Mouse (Mus musculus): ENCODE data around the gene St6galnac5.

St6galnac5 gene

DNA sequence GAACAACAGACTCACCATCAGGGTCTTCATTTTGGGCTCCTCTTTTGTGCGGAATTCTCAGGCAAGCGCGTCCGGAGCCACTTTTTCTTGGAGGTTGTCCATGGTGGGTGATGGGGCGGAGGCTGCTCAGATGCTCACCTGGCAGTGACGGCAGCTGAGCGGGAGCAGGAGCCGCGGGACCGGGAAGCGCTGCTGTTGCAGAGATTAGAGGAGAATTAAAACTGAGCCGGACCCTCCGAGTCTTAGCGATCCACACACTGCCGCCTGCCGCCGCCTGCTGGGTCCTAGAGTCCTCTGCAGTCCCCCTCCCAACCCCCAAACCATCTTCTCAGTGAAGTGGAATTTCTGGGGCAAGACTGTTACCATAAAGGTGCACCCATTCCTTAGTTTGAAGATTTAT is at the start of gene St6galnac5:
Gene St6galnac5 (minus strand): TSS at position 259 of the 400 bp plus-strand sequence.
- H3K9me3 ChIP-seq (ENCODE audit: low read length) = no peaks in the 10 kb centered on the region
- H3K36me3 ChIP-seq (ENCODE audit: insufficient read depth, low read length) = no peaks in the 10 kb centered on the region
- TF ChIP-seq NANOG (IDR thresholded peaks at IDR 0.05; ENCODE audit: borderline replicate concordance, low read length) = no peak
- TF ChIP-seq POU5F1 (IDR thresholded peaks at IDR 0.05; ENCODE audit: borderline replicate concordance, low read length) = no peak
- no peak for TF ChIP-seq CTCF (conservative IDR thresholded peaks at IDR 0.05; ENCODE audit: low read length)
- peaks cover 16% of the 10 kb centered on the region for H3K4me1 ChIP-seq (replicated peaks; ENCODE audit: low read depth, low read length)
- peak within 1 kb of the TSS; percentile 76 for H3K4me3 ChIP-seq (replicated peaks; ENCODE audit: low read length)
- H3K27me3 ChIP-seq (ENCODE audit: insufficient read depth, low read length) = peaks cover 59% of the 10 kb centered on the region

DNA sequence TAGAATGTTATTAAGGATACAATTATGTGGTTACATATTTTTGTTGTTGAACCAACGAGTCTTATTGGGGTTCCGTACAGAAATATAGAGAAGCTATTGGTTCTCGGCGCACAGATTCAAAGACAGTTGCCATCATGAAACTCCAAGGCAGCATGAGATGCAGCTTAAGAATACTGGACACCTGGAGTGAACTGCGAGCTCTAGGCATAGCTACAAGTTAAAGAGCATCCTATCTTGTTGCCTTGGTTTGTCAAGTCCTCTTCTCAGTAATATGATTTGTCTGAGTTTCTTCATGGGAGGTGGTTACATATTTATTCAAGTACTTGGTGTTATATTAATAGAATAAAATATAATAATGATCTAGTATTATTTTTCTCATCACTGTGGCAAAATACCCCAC is 48.7 kb upstream of the St6galnac5 start:
- H3K4me1 ChIP-seq (replicated peaks; ENCODE audit: low read depth, low read length) = no peaks in the 10 kb centered on the region
- H3K27me3 ChIP-seq (ENCODE audit: insufficient read depth, low read length) = no peaks in the 10 kb centered on the region
- no peaks in the 10 kb centered on the region for H3K9me3 ChIP-seq (ENCODE audit: low read length)
- no peak for TF ChIP-seq CTCF (conservative IDR thresholded peaks at IDR 0.05; ENCODE audit: low read length)
- no peak for TF ChIP-seq POU5F1 (IDR thresholded peaks at IDR 0.05; ENCODE audit: borderline replicate concordance, low read length)
- no peak for TF ChIP-seq NANOG (IDR thresholded peaks at IDR 0.05; ENCODE audit: borderline replicate concordance, low read length)
- no peaks in the 10 kb centered on the region for H3K36me3 ChIP-seq (ENCODE audit: insufficient read depth, low read length)
- no peak overlapping the region for H3K4me3 ChIP-seq (replicated peaks; ENCODE audit: low read length)

GRCm38 (mm10) chr3:153024016-153024415 is 42.0 kb upstream of the St6galnac5 start:
- no peak for TF ChIP-seq NANOG (IDR thresholded peaks at IDR 0.05; ENCODE audit: borderline replicate concordance, low read length)
- no peak for TF ChIP-seq POU5F1 (IDR thresholded peaks at IDR 0.05; ENCODE audit: borderline replicate concordance, low read length)
- no peak for TF ChIP-seq CTCF (conservative IDR thresholded peaks at IDR 0.05; ENCODE audit: low read length)
- H3K4me1 ChIP-seq (replicated peaks; ENCODE audit: low read depth, low read length) = no peaks in the 10 kb centered on the region
- H3K27me3 ChIP-seq (ENCODE audit: insufficient read depth, low read length) = 0 out of 2 replicates have a peak, but pooled peaks cover 5% of the 10 kb centered on the region
- no peaks in the 10 kb centered on the region for H3K9me3 ChIP-seq (ENCODE audit: low read length)
- no peak overlapping the region for H3K4me3 ChIP-seq (replicated peaks; ENCODE audit: low read length)
- no peaks in the 10 kb centered on the region for H3K36me3 ChIP-seq (ENCODE audit: insufficient read depth, low read length)

GRCm38 (mm10) chr3:153018051-153018450 is 36.0 kb upstream of the St6galnac5 start:
- H3K9me3 ChIP-seq (ENCODE audit: low read length) = no peaks in the 10 kb centered on the region
- H3K4me1 ChIP-seq (replicated peaks; ENCODE audit: low read depth, low read length) = no peaks in the 10 kb centered on the region
- TF ChIP-seq CTCF (conservative IDR thresholded peaks at IDR 0.05; ENCODE audit: low read length) (no peak), NANOG (IDR thresholded peaks at IDR 0.05; ENCODE audit: borderline replicate concordance, low read length) (no peak), POU5F1 (IDR thresholded peaks at IDR 0.05; ENCODE audit: borderline replicate concordance, low read length) (no peak)
- 0 out of 2 replicates have a peak, but pooled peaks cover 5% of the 10 kb centered on the region for H3K27me3 ChIP-seq (ENCODE audit: insufficient read depth, low read length)
- no peak overlapping the region for H3K4me3 ChIP-seq (replicated peaks; ENCODE audit: low read length)
- H3K36me3 ChIP-seq (ENCODE audit: insufficient read depth, low read length) = no peaks in the 10 kb centered on the region

- no peaks in the 10 kb centered on the region for H3K36me3 ChIP-seq (ENCODE audit: insufficient read depth, low read length)
- H3K9me3 ChIP-seq (ENCODE audit: low read length) = no peaks in the 10 kb centered on the region
- no peaks in the 10 kb centered on the region for H3K4me1 ChIP-seq (replicated peaks; ENCODE audit: low read depth, low read length)
- TF ChIP-seq POU5F1 (IDR thresholded peaks at IDR 0.05; ENCODE audit: borderline replicate concordance, low read length) = no peak
- TF ChIP-seq NANOG (IDR thresholded peaks at IDR 0.05; ENCODE audit: borderline replicate concordance, low read length) = no peak
- TF ChIP-seq CTCF (conservative IDR thresholded peaks at IDR 0.05; ENCODE audit: low read length) = no peak
- H3K4me3 ChIP-seq (replicated peaks; ENCODE audit: low read length) = no peak overlapping the region
- 0 out of 2 replicates have a peak, but pooled peaks cover 5% of the 10 kb centered on the region for H3K27me3 ChIP-seq (ENCODE audit: insufficient read depth, low read length)
Measured at GRCm38 (mm10) chr3:153016355-153016754, 34.3 kb upstream of the St6galnac5 start.

DNA sequence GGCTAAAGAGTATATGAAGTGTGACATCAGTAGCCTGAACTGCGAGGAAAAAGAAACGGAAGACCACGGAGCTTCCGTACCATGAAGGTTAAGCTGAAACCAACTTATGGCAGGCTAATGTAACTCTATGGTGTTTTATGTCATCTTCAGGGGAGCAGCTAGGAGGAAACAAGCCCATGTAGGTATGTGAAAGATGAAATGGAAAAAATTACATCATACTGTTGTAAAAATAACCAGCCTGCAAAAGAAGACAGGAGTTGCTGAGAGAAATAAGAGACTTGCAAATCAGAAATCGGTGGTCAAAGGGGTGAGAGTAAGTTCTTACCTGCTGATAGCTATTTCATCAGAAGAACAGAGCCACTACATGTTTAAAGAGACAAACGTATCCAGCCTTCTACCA is 24.8 kb upstream of the St6galnac5 start:
- no peak for TF ChIP-seq NANOG (IDR thresholded peaks at IDR 0.05; ENCODE audit: borderline replicate concordance, low read length)
- TF ChIP-seq POU5F1 (IDR thresholded peaks at IDR 0.05; ENCODE audit: borderline replicate concordance, low read length) = no peak
- TF ChIP-seq CTCF (conservative IDR thresholded peaks at IDR 0.05; ENCODE audit: low read length) = no peak
- Histone ChIP-seq H3K9me3 (ENCODE audit: low read length) (no peaks in the 10 kb centered on the region), H3K36me3 (ENCODE audit: insufficient read depth, low read length) (no peaks in the 10 kb centered on the region), H3K4me1 (replicated peaks; ENCODE audit: low read depth, low read length) (no peaks in the 10 kb centered on the region), H3K4me3 (replicated peaks; ENCODE audit: low read length) (no peak overlapping the region), H3K27me3 (ENCODE audit: insufficient read depth, low read length) (no peaks in the 10 kb centered on the region)

GRCm38 (mm10) chr3:152998901-152999300 is 16.9 kb upstream of the St6galnac5 start:
- TF ChIP-seq POU5F1 (IDR thresholded peaks at IDR 0.05; ENCODE audit: borderline replicate concordance, low read length) = no peak
- TF ChIP-seq NANOG (IDR thresholded peaks at IDR 0.05; ENCODE audit: borderline replicate concordance, low read length) = no peak
- no peak for TF ChIP-seq CTCF (conservative IDR thresholded peaks at IDR 0.05; ENCODE audit: low read length)
- Histone ChIP-seq H3K36me3 (ENCODE audit: insufficient read depth, low read length) (no peaks in the 10 kb centered on the region), H3K27me3 (ENCODE audit: insufficient read depth, low read length) (no peaks in the 10 kb centered on the region), H3K9me3 (ENCODE audit: low read length) (no peaks in the 10 kb centered on the region), H3K4me1 (replicated peaks; ENCODE audit: low read depth, low read length) (no peaks in the 10 kb centered on the region), H3K4me3 (replicated peaks; ENCODE audit: low read length) (no peak overlapping the region)

DNA sequence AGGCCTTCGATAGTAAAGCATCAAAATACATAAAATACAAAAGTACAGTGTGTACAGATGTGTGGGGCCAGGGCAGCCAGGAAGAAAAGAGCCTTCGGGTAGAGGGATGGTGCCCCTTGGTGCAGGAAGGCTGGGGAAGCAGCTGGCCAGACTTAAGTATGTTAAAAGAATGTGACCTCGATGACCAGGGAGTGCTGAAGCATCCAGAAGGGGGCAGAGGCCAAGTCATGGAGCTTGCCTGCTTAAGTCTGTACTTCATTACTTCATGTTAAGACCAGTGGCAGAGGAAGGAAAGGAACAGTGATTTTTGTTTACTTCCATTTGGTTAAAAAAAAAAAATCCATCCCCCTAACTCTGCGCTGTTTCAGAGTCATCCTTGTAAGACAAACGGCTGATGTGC is 16.1 kb upstream of the St6galnac5 start:
- H3K4me1 ChIP-seq (replicated peaks; ENCODE audit: low read depth, low read length) = no peaks in the 10 kb centered on the region
- no peak overlapping the region for H3K4me3 ChIP-seq (replicated peaks; ENCODE audit: low read length)
- no peaks in the 10 kb centered on the region for H3K9me3 ChIP-seq (ENCODE audit: low read length)

DNA sequence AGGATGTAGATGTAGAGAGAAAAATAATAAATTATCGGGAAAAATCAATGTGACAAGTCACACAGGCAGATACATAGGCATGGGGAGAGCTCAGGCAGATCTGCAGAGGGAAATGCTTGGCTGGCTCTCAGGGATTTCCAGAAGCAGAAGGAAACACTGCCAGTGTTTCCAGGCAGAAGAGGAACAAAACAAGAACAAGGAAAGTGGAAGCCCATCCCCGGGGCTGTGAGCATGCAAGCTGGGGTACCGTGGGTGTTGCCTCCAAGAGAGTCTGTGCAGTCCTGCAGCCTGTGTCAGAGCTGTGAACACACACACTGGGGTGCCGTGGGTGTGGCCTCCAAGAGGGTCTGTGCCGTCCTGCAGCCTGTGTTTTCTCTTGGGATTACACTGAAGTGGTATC is 11.6 kb upstream of the St6galnac5 start:
- H3K36me3 ChIP-seq (ENCODE audit: insufficient read depth, low read length) = no peaks in the 10 kb centered on the region
- no peaks in the 10 kb centered on the region for H3K9me3 ChIP-seq (ENCODE audit: low read length)
- no peak overlapping the region for H3K4me3 ChIP-seq (replicated peaks; ENCODE audit: low read length)
- H3K27me3 ChIP-seq (ENCODE audit: insufficient read depth, low read length) = no peaks in the 10 kb centered on the region
- H3K4me1 ChIP-seq (replicated peaks; ENCODE audit: low read depth, low read length) = no peaks in the 10 kb centered on the region
- no peak for TF ChIP-seq NANOG (IDR thresholded peaks at IDR 0.05; ENCODE audit: borderline replicate concordance, low read length)
- no peak for TF ChIP-seq CTCF (conservative IDR thresholded peaks at IDR 0.05; ENCODE audit: low read length)
- no peak for TF ChIP-seq POU5F1 (IDR thresholded peaks at IDR 0.05; ENCODE audit: borderline replicate concordance, low read length)

More for the DNA sequence above, 16.1 kb upstream of the St6galnac5 start:
- no peak for TF ChIP-seq CTCF (conservative IDR thresholded peaks at IDR 0.05; ENCODE audit: low read length)
- TF ChIP-seq NANOG (IDR thresholded peaks at IDR 0.05; ENCODE audit: borderline replicate concordance, low read length) = no peak
- TF ChIP-seq POU5F1 (IDR thresholded peaks at IDR 0.05; ENCODE audit: borderline replicate concordance, low read length) = no peak
- Histone ChIP-seq H3K27me3 (ENCODE audit: insufficient read depth, low read length) (no peaks in the 10 kb centered on the region), H3K36me3 (ENCODE audit: insufficient read depth, low read length) (no peaks in the 10 kb centered on the region)

Data from E14TG2a.4 (cell line).